Mouse (Mus musculus): Measurements from ENCODE around the gene Katnal1. TPM values are rescaled to one million over a fixed set of nuclear protein-coding genes. Genes with fewer than 3 reads are reported as not detected.

Katnal1 gene
- polyA plus RNA-seq, 1 experiment from 2014 or later: 19.9 TPM

DNA sequence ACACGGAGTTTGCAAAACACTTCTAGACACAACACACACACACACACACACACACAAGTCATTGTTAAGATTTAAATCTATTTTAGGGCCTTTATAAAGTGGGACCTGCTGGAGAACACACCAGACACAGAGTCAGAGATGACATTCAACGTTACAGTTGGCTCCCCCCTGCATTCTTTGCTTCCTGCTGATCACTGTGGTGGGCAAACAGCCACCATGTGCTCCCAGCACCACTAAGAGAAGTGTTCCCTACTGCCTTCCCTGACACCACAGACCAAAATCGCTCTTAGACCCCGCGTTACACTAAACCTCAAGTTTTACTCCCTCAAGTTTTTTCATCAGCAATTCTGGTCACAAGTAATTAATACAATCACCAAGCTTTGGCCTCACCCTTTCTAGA, 39.1 kb upstream of the Katnal1 start:
- no peaks in the 10 kb centered on the region for H3K27me3 ChIP-seq
- in situ Hi-C loops (cut with MboI; ENCODE audit: low pct_unique_long_range_greater_than_20kb): no loop called here
- TF ChIP-seq CTCF (IDR thresholded peaks at IDR 0.05): no peak
- ATAC-seq (no peak), DNase-seq (ENCODE audit: low read depth, low spot score) (no peak)
- POLR2A ChIA-PET: interaction anchor here (1.6 kb wide), 1 partner anchor 10 kb away, joined by 5 read pairs; no protein-coding TSS in a partner anchor
- CTCF ChIA-PET: no interaction called here

DNA sequence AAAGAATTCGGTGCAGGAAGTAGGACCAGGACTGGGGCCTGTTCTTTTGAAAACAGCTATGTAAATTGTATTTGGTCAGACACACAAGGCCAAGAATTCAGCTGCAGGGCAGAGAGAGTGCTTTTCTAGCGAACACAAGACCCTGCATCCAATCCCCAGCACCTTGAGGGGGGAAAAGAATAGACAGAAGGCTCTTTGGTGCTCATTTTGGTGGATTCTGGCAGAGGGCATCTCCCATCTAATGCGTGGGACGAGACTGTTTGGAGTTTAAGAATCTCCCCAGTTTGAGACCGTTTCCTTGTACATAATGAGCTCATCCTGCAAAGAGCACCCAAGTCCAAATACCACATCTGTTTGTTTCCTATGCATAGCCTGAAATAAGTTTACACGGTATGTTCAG, 37.3 kb upstream of the Katnal1 start:
- no peak for TF ChIP-seq CTCF (IDR thresholded peaks at IDR 0.05)
- in situ Hi-C loops (cut with MboI; ENCODE audit: low pct_unique_long_range_greater_than_20kb): no loop called here
- DNase-seq (ENCODE audit: low read depth, low spot score) (no peak), ATAC-seq (no peak)
- no peaks in the 10 kb centered on the region for H3K27me3 ChIP-seq
- CTCF ChIA-PET: interaction anchor here (1.0 to 1.6 kb wide), 2 partner anchors 9 to 38 kb away, joined by 5 read pairs; no protein-coding TSS in a partner anchor
- POLR2A ChIA-PET: interaction anchor here (0.8 to 1.0 kb wide), 2 partner anchors 12 to 25 kb away, joined by 3 to 4 read pairs; no protein-coding TSS in a partner anchor

DNA sequence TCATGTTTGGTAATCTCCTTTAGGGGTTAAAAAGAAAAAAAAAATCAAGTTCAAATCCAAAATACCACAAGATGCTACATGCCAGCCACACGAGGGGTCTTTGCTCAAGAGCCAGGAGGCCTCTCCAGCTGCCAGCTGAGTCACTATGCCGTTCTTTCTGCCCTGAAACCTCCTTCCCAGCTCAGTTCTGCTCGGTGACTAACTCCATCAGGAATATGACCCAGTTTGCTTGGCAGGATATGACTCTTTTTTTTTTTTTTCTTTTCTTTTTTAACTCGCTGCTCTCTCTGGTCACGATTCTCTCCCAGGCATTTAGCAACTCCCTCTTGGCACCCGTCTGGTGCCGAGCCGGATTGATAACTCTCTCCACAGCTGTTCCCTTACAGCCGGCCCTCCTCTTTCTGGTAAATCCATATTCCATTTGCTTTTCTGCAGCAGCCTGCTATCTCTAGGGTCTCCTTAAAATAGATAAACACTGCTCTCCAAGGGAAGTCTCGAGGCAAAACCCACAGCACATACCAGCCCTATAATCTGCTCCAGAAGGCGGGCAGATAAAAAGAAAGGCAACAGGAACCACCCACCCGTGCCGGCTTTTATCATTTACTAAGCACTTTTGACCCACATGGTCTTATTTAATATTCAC, 36.7 kb upstream of the Katnal1 start:
- in situ Hi-C loops (cut with MboI; ENCODE audit: low pct_unique_long_range_greater_than_20kb): no loop called here
- ChIA-PET POLR2A (interaction anchor here (0.8 to 1.0 kb wide), 3 partner anchors 13 to 29 kb away, joined by 3 to 5 read pairs (median 4); partner anchors contain the start of gene Gm42791), CTCF (interaction anchor here (1.0 to 1.9 kb wide), 3 partner anchors 8 to 140 kb away, joined by 3 to 5 read pairs (median 5); no protein-coding TSS in a partner anchor)
- DNase-seq (ENCODE audit: low read depth, low spot score) (peak; percentile 94), ATAC-seq (peak; percentile 90)
- peak; percentile 20 for TF ChIP-seq CTCF (IDR thresholded peaks at IDR 0.05)
- H3K27me3 ChIP-seq: no peaks in the 10 kb centered on the region

GRCm38 (mm10) chr5:148965089-148965591, 36.0 kb upstream of the Katnal1 start:
- CTCF ChIA-PET: interaction anchor here (0.9 to 1.9 kb wide), 5 partner anchors 13 to 139 kb away, joined by 3 to 4 read pairs (median 3); no protein-coding TSS in a partner anchor
- TF ChIP-seq CTCF (IDR thresholded peaks at IDR 0.05): no peak
- no peaks in the 10 kb centered on the region for H3K27me3 ChIP-seq
- POLR2A ChIA-PET: interaction anchor here (0.8 to 1.2 kb wide), 3 partner anchors 13 to 30 kb away, joined by 4 to 5 read pairs (median 4); partner anchors contain the start of gene Gm42791
- DNase-seq (ENCODE audit: low read depth, low spot score): no peak
- peak; percentile 26 for ATAC-seq
- in situ Hi-C loops (cut with MboI; ENCODE audit: low pct_unique_long_range_greater_than_20kb): no loop called here

DNA sequence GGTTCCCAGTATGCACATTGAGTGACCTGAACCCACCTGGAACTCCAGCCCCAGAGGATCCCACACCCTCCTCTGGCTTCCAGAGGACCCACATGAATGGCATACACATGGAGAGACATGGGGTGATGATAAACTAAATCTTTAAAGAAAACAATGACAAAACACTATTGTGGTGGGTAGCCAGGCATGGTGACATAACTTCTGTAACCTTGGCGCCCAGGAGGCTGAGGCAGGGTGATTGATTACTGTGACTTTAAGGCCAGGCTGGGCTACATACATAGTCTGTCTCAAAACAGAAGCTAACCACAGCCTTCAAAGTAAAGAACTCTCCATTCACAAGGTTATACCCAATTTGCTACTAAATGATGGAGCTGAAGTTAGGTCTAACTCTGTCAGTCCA, 35.1 kb upstream of the Katnal1 start:
- no peak for TF ChIP-seq CTCF (IDR thresholded peaks at IDR 0.05)
- ChIA-PET CTCF (interaction anchor here (0.9 to 1.9 kb wide), 5 partner anchors 12 to 138 kb away, joined by 3 to 4 read pairs (median 3); no protein-coding TSS in a partner anchor), POLR2A (interaction anchor here (1.2 kb wide), 1 partner anchor 14 kb away, joined by 4 read pairs; no protein-coding TSS in a partner anchor)
- ATAC-seq: no peak
- in situ Hi-C loops (cut with MboI; ENCODE audit: low pct_unique_long_range_greater_than_20kb): no loop called here
- no peaks in the 10 kb centered on the region for H3K27me3 ChIP-seq
- no peak for DNase-seq (ENCODE audit: low read depth, low spot score)

- TF ChIP-seq CTCF (IDR thresholded peaks at IDR 0.05): no peak
- DNase-seq (ENCODE audit: low read depth, low spot score) (no peak), ATAC-seq (no peak)
- ChIA-PET POLR2A (interaction anchor here (0.6 kb wide), 1 partner anchor 400 kb away, joined by 4 read pairs; no protein-coding TSS in a partner anchor), CTCF (interaction anchor here (1.5 kb wide), 1 partner anchor 13 kb away, joined by 3 read pairs; no protein-coding TSS in a partner anchor)
- in situ Hi-C loops (cut with MboI; ENCODE audit: low pct_unique_long_range_greater_than_20kb): no loop called here
- no peaks in the 10 kb centered on the region for H3K27me3 ChIP-seq
Measured at GRCm38 (mm10) chr5:148960211-148960610, 31.1 kb upstream of the Katnal1 start.

GRCm38 (mm10) chr5:148959068-148959990, 30.2 kb upstream of the Katnal1 start:
- no peaks in the 10 kb centered on the region for H3K27me3 ChIP-seq
- in situ Hi-C loops (cut with MboI; ENCODE audit: low pct_unique_long_range_greater_than_20kb): no loop called here
- CTCF ChIA-PET: interaction anchor here (1.2 to 1.4 kb wide), 2 partner anchors 37 to 56 kb away, joined by 3 read pairs; no protein-coding TSS in a partner anchor
- DNase-seq (ENCODE audit: low read depth, low spot score) (no peak), ATAC-seq (no peak)
- TF ChIP-seq CTCF (IDR thresholded peaks at IDR 0.05): no peak
- POLR2A ChIA-PET: interaction anchor here (0.6 to 0.8 kb wide), 2 partner anchors 15 to 399 kb away, joined by 3 to 4 read pairs; no protein-coding TSS in a partner anchor

DNA sequence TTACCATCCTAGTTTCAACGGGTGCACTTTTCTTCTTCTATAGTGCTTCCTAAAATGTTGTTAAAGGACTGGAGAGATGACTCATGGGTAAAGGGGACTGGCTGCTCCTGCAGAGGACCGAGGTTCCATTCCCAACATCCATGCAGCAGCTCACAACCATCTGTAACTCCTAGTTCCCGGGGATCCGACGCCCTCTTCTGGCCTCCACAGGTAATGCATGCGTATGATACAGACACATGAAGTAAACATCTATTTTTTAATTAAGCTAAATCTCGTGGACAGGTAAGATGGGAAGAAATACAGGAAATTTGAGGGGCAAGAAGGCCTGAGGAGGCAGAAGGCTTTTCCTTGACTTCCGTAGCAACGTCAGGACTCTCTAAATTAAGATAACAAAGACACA, 29.2 kb upstream of the Katnal1 start:
- DNase-seq (ENCODE audit: low read depth, low spot score) (no peak), ATAC-seq (no peak)
- no peaks in the 10 kb centered on the region for H3K27me3 ChIP-seq
- CTCF ChIA-PET: interaction anchor here (1.1 to 1.8 kb wide), 4 partner anchors 8 to 55 kb away, joined by 3 to 5 read pairs (median 3); no protein-coding TSS in a partner anchor
- POLR2A ChIA-PET: interaction anchor here (0.8 to 1.2 kb wide), 2 partner anchors 16 to 23 kb away, joined by 3 to 5 read pairs; no protein-coding TSS in a partner anchor
- TF ChIP-seq CTCF (IDR thresholded peaks at IDR 0.05): peak; percentile 71
- in situ Hi-C loops (cut with MboI; ENCODE audit: low pct_unique_long_range_greater_than_20kb): no loop called here

DNA sequence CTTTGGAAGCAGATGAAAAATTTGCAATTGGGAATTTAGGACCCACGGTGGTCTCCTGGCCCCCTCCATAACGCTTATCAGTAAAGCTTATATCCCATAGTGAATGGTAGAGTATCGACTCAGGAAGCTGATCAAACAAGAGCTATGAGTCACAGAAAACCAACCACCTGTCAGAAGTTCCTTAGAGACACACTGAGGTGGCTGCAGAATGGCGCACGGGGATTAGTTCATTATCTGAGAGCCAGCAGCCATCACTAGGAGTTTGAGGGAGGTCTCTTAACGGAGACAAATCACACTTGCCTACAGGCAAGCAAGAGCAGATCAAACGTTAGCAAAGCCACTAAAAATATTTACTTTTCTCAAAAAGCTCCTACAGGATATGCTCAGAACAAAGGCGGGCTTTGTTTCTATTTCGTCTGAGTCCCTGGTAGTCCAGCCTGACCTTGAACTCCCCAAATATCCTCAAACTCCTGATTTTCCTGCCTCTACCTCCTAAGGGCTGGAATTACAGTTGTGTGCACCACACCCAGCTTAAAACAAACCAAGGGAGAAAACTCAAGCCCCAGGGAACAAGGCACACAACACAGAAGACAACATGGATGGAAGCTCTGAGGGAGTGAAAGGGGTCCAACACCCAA, 27.9 kb upstream of the Katnal1 start:
- in situ Hi-C loops (cut with MboI; ENCODE audit: low pct_unique_long_range_greater_than_20kb): no loop called here
- ATAC-seq: no peak
- POLR2A ChIA-PET: no interaction called here
- no peak for TF ChIP-seq CTCF (IDR thresholded peaks at IDR 0.05)
- H3K27me3 ChIP-seq: no peaks in the 10 kb centered on the region
- CTCF ChIA-PET: interaction anchor here (0.8 to 1.8 kb wide), 3 partner anchors 9 to 88 kb away, joined by 3 to 5 read pairs (median 3); no protein-coding TSS in a partner anchor
- no peak for DNase-seq (ENCODE audit: low read depth, low spot score)

Measured in Patski (cell line).